Mouse (Mus musculus): ENCODE measurements at regions not wholly inside any gene's neighbourhood (a gene's known extent, or its start where the extent isn't known, plus 50 kb on each side); places are given as distances from the start of the nearest gene placed in this dataset.

- Histone ChIP-seq H3K27ac (ENCODE audit: low read depth, low read length) (no peak overlapping the region), H3K9ac (replicated peaks; ENCODE audit: low read length, poor library complexity, severe bottlenecking) (no peak overlapping the region), H3K4me2 (ENCODE audit: low read depth, low read length, poor library complexity, severe bottlenecking) (no peak overlapping the region), H3K4me1 (ENCODE audit: insufficient read depth, low read length) (no peaks in the 10 kb centered on the region; the same call in 1 of the 2 replicates), H3K9me3 (ENCODE audit: low read length) (no peaks in the 10 kb centered on the region), H3K36me3 (ENCODE audit: insufficient read depth, low read length) (no peaks in the 10 kb centered on the region), H3K27me3 (ENCODE audit: insufficient read depth, low read length) (no peaks in the 10 kb centered on the region), H3K4me3 (ENCODE audit: low read depth, low read length) (no peak overlapping the region)
- no peak for TF ChIP-seq CTCF (IDR thresholded peaks at IDR 0.05)
- WGBS: 52% methylated on average over 11 of the region's 11 CpGs
- peak; percentile 21 for DNase-seq (ENCODE audit: low spot score)
- no peak for ATAC-seq (ENCODE audit: low FRiP score)
Measured at GRCm38 (mm10) chr10:98765786-98766419, 148.3 kb upstream of the Atp2b1 start.

GRCm38 (mm10) chr10:98779783-98780182 lies 134.4 kb upstream of the Atp2b1 start:
- no peak overlapping the region for H3K4me2 ChIP-seq (ENCODE audit: low read depth, low read length, poor library complexity, severe bottlenecking)
- 90% methylated on average over 1 of the region's 1 CpGs for WGBS
- no peak overlapping the region for H3K4me3 ChIP-seq (ENCODE audit: low read depth, low read length)
- no peak for ATAC-seq (ENCODE audit: low FRiP score)
- no peak overlapping the region for H3K27ac ChIP-seq (ENCODE audit: low read depth, low read length)
- DNase-seq (ENCODE audit: low spot score): no peak
- TF ChIP-seq CTCF (IDR thresholded peaks at IDR 0.05): no peak
- no peaks in the 10 kb centered on the region for H3K36me3 ChIP-seq (ENCODE audit: insufficient read depth, low read length)
- H3K9me3 ChIP-seq (ENCODE audit: low read length): no peaks in the 10 kb centered on the region
- no peak overlapping the region for H3K9ac ChIP-seq (replicated peaks; ENCODE audit: low read length, poor library complexity, severe bottlenecking)
- H3K4me1 ChIP-seq (ENCODE audit: insufficient read depth, low read length): no peaks in the 10 kb centered on the region
- H3K27me3 ChIP-seq (ENCODE audit: insufficient read depth, low read length): no peaks in the 10 kb centered on the region

- H3K4me1 ChIP-seq (ENCODE audit: insufficient read depth, low read length): no peaks in the 10 kb centered on the region
Measured at GRCm38 (mm10) chr10:98780938-98781337, 133.3 kb upstream of the Atp2b1 start.

GRCm38 (mm10) chr10:98781888-98782351 lies 132.3 kb upstream of the Atp2b1 start:
- ATAC-seq (ENCODE audit: low FRiP score) (no peak), DNase-seq (ENCODE audit: low spot score) (no peak)
- no peak for TF ChIP-seq CTCF (IDR thresholded peaks at IDR 0.05)
- no peak overlapping the region for H3K27ac ChIP-seq (ENCODE audit: low read depth, low read length)
- H3K9me3 ChIP-seq (ENCODE audit: low read length): no peaks in the 10 kb centered on the region
- H3K4me2 ChIP-seq (ENCODE audit: low read depth, low read length, poor library complexity, severe bottlenecking): no peak overlapping the region
- 17% methylated on average over 3 of the region's 3 CpGs for WGBS
- H3K4me1 ChIP-seq (ENCODE audit: insufficient read depth, low read length): no peaks in the 10 kb centered on the region
- H3K4me3 ChIP-seq (ENCODE audit: low read depth, low read length): no peak overlapping the region
- no peaks in the 10 kb centered on the region for H3K36me3 ChIP-seq (ENCODE audit: insufficient read depth, low read length)
- no peaks in the 10 kb centered on the region for H3K27me3 ChIP-seq (ENCODE audit: insufficient read depth, low read length)
- H3K9ac ChIP-seq (replicated peaks; ENCODE audit: low read length, poor library complexity, severe bottlenecking): no peak overlapping the region

More at GRCm38 (mm10) chr10:98780938-98781337, 133.3 kb upstream of the Atp2b1 start:
- no peaks in the 10 kb centered on the region for H3K9me3 ChIP-seq (ENCODE audit: low read length)
- no peak overlapping the region for H3K27ac ChIP-seq (ENCODE audit: low read depth, low read length)
- DNase-seq (ENCODE audit: low spot score) (no peak), ATAC-seq (ENCODE audit: low FRiP score) (no peak)
- 85% methylated on average over 5 of the region's 5 CpGs for WGBS
- no peak for TF ChIP-seq CTCF (IDR thresholded peaks at IDR 0.05)
- no peaks in the 10 kb centered on the region for H3K27me3 ChIP-seq (ENCODE audit: insufficient read depth, low read length)
- H3K4me3 ChIP-seq (ENCODE audit: low read depth, low read length): no peak overlapping the region
- no peaks in the 10 kb centered on the region for H3K36me3 ChIP-seq (ENCODE audit: insufficient read depth, low read length)
- H3K4me2 ChIP-seq (ENCODE audit: low read depth, low read length, poor library complexity, severe bottlenecking): no peak overlapping the region
- no peak overlapping the region for H3K9ac ChIP-seq (replicated peaks; ENCODE audit: low read length, poor library complexity, severe bottlenecking)

- H3K36me3 ChIP-seq (ENCODE audit: insufficient read depth, low read length): no peaks in the 10 kb centered on the region
- no peaks in the 10 kb centered on the region for H3K4me1 ChIP-seq (ENCODE audit: insufficient read depth, low read length)
- H3K27me3 ChIP-seq (ENCODE audit: insufficient read depth, low read length): no peaks in the 10 kb centered on the region
- no peak for ATAC-seq (ENCODE audit: low FRiP score)
- TF ChIP-seq CTCF (IDR thresholded peaks at IDR 0.05): no peak
- WGBS: 79% methylated on average over 1 of the region's 1 CpGs
- no peak for DNase-seq (ENCODE audit: low spot score)
- no peak overlapping the region for H3K4me2 ChIP-seq (ENCODE audit: low read depth, low read length, poor library complexity, severe bottlenecking)
- H3K27ac ChIP-seq (ENCODE audit: low read depth, low read length): no peak overlapping the region
- no peak overlapping the region for H3K4me3 ChIP-seq (ENCODE audit: low read depth, low read length)
- no peaks in the 10 kb centered on the region for H3K9me3 ChIP-seq (ENCODE audit: low read length)
- H3K9ac ChIP-seq (replicated peaks; ENCODE audit: low read length, poor library complexity, severe bottlenecking): no peak overlapping the region
Measured at GRCm38 (mm10) chr10:98785411-98785810, 128.8 kb upstream of the Atp2b1 start.

GRCm38 (mm10) chr10:98786089-98786488 lies 128.1 kb upstream of the Atp2b1 start:
- Histone ChIP-seq H3K27ac (ENCODE audit: low read depth, low read length) (no peak overlapping the region), H3K36me3 (ENCODE audit: insufficient read depth, low read length) (no peaks in the 10 kb centered on the region), H3K4me3 (ENCODE audit: low read depth, low read length) (no peak overlapping the region), H3K9me3 (ENCODE audit: low read length) (no peaks in the 10 kb centered on the region), H3K9ac (replicated peaks; ENCODE audit: low read length, poor library complexity, severe bottlenecking) (no peak overlapping the region), H3K4me1 (ENCODE audit: insufficient read depth, low read length) (no peaks in the 10 kb centered on the region), H3K27me3 (ENCODE audit: insufficient read depth, low read length) (no peaks in the 10 kb centered on the region), H3K4me2 (ENCODE audit: low read depth, low read length, poor library complexity, severe bottlenecking) (no peak overlapping the region)
- ATAC-seq (ENCODE audit: low FRiP score) (no peak), DNase-seq (ENCODE audit: low spot score) (no peak)
- 80% methylated on average over 4 of the region's 4 CpGs for WGBS
- TF ChIP-seq CTCF (IDR thresholded peaks at IDR 0.05): no peak
